Mouse (Mus musculus): ENCODE data around the gene Wnk2.
"Not testable (repeated sequence)": the region's sequence is repeated elsewhere in the genome, so short reads cannot be mapped to it uniquely, and the experiment has no call there.

Wnk2 gene

GRCm38 (mm10) chr13:49094667-49095066, 53.1 kb downstream of the Wnk2 start:
- no peak for DNase-seq (ENCODE audit: low read depth, low spot score)

- DNase-seq (ENCODE audit: low read depth, low spot score) = no peak
These were observed 54.3 kb downstream of the Wnk2 start for GRCm38 (mm10) chr13:49093471-49093891.

- no peak for DNase-seq (ENCODE audit: low read depth, low spot score)
These were observed 55.2 kb downstream of the Wnk2 start for GRCm38 (mm10) chr13:49092596-49092995.

- DNase-seq (ENCODE audit: low read depth, low spot score) = no peak
These were observed 57.6 kb downstream of the Wnk2 start for GRCm38 (mm10) chr13:49090176-49090575.

GRCm38 (mm10) chr13:49088874-49089273, 58.9 kb downstream of the Wnk2 start:
- no peak for DNase-seq (ENCODE audit: low read depth, low spot score)

- DNase-seq (ENCODE audit: low read depth, low spot score) = no peak
These were observed 60.4 kb downstream of the Wnk2 start for GRCm38 (mm10) chr13:49087420-49087819.

GRCm38 (mm10) chr13:49086431-49086830, 61.4 kb downstream of the Wnk2 start:
- no peak for DNase-seq (ENCODE audit: low read depth, low spot score)

- no peak for DNase-seq (ENCODE audit: low read depth, low spot score)
These were observed 62.6 kb downstream of the Wnk2 start for GRCm38 (mm10) chr13:49085211-49085610.

- DNase-seq (ENCODE audit: low read depth, low spot score) = no peak
These were observed 63.0 kb downstream of the Wnk2 start for GRCm38 (mm10) chr13:49084781-49085180.

GRCm38 (mm10) chr13:49083941-49084340, 63.9 kb downstream of the Wnk2 start:
- DNase-seq (ENCODE audit: low read depth, low spot score) = no peak

GRCm38 (mm10) chr13:49082151-49082879, 65.5 kb downstream of the Wnk2 start:
- DNase-seq (ENCODE audit: low read depth, low spot score) = no peak

- no peak for DNase-seq (ENCODE audit: low read depth, low spot score)
These were observed 71.6 kb downstream of the Wnk2 start for GRCm38 (mm10) chr13:49076196-49076595.

GRCm38 (mm10) chr13:49075377-49075776, 72.4 kb downstream of the Wnk2 start:
- no peak for DNase-seq (ENCODE audit: low read depth, low spot score)

GRCm38 (mm10) chr13:49073295-49073694, 74.5 kb downstream of the Wnk2 start:
- no peak for DNase-seq (ENCODE audit: low read depth, low spot score)

GRCm38 (mm10) chr13:49071861-49072260, 76.0 kb downstream of the Wnk2 start:
- DNase-seq (ENCODE audit: low read depth, low spot score) = no peak

GRCm38 (mm10) chr13:49069979-49070378, 77.8 kb downstream of the Wnk2 start:
- DNase-seq (ENCODE audit: low read depth, low spot score) = no peak

- DNase-seq (ENCODE audit: low read depth, low spot score) = no peak
These were observed 78.4 kb downstream of the Wnk2 start for GRCm38 (mm10) chr13:49069393-49069792.

GRCm38 (mm10) chr13:49064257-49064656, 83.6 kb downstream of the Wnk2 start:
- no peak for DNase-seq (ENCODE audit: low read depth, low spot score)

- no peak for DNase-seq (ENCODE audit: low read depth, low spot score)
These were observed 87.4 kb downstream of the Wnk2 start for GRCm38 (mm10) chr13:49060456-49060855.

GRCm38 (mm10) chr13:49058528-49058927, 89.3 kb downstream of the Wnk2 start:
- DNase-seq (ENCODE audit: low read depth, low spot score) = no peak

- no peak for DNase-seq (ENCODE audit: low read depth, low spot score)
These were observed 91.5 kb downstream of the Wnk2 start for GRCm38 (mm10) chr13:49056304-49056703.

GRCm38 (mm10) chr13:49054753-49055152, 93.1 kb downstream of the Wnk2 start:
- not testable (repeated sequence) for DNase-seq (ENCODE audit: low read depth, low spot score)

GRCm38 (mm10) chr13:49053333-49053732, 94.5 kb downstream of the Wnk2 start:
- peak; percentile 29 for DNase-seq (ENCODE audit: low read depth, low spot score)

- DNase-seq (ENCODE audit: low read depth, low spot score) = peak; percentile 44
These were observed 95.3 kb downstream of the Wnk2 start for GRCm38 (mm10) chr13:49052512-49052911.
